Mouse (Mus musculus): ENCODE measurements around the gene Scg3.

DNA sequence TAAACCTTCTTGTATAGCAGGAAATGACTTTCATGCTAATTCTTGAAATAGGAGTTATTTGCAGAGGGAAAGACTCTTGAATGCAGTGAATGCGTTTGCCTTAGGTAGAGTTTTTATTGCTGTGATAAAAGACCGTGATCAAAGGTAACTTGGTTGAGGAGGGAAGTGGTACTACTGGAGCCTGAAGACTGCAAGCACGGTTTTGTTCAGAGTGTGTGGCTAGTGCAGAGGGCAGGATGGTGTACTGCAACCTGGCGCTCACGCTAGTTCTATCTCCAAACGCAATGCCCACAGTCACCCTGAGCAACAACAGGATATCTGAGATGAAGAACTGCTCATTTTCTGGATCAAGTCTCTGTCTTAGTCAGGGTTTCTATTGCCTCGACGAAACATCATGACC is 50.3 kb downstream of the Scg3 start:
- TF ChIP-seq CTCF (IDR thresholded peaks at IDR 0.05; ENCODE audit: insufficient read depth, low read length) (no peak), POLR2A (IDR thresholded peaks at IDR 0.05; ENCODE audit: borderline replicate concordance, extremely low read depth, low read depth, low read length) (no peak)

Data from lung, adult 2 months (tissue).